Mouse (Mus musculus): ENCODE data around the gene Arhgdia. TPM values are rescaled to one million over a fixed set of nuclear protein-coding genes. Genes with fewer than 3 reads are reported as not detected.

Gene Arhgdia
- total and polyA plus RNA-seq, 3 experiments: 172 to 958 (median 417) TPM

GRCm38 (mm10) chr11:120535145-120535544 is 46.3 kb downstream of the Arhgdia start:
- no peak overlapping the region for H3K4me3 ChIP-seq (replicated peaks in 1 of 3; ENCODE audit: low read depth in 2 of 3, low read length in 2 of 3, poor library complexity in 1 of 3)
- in situ Hi-C loops (cut with MboI; ENCODE audit: low pct_ligation_motif_present, low pct_unique_long_range_greater_than_20kb, low sequenced_read_pairs): no loop called here
- H3K4me1 ChIP-seq (ENCODE audit: control insufficient read depth in 1 of 2, insufficient read depth in 2 of 2): peaks cover 27 to 30% of the 10 kb centered on the region in 2 experiments
- H3K4me2 ChIP-seq (ENCODE audit: insufficient read depth, low read depth, poor library complexity, severe bottlenecking): no peak overlapping the region
- TF ChIP-seq UBTF (IDR thresholded peaks at IDR 0.05; ENCODE audit: low read depth, low read length): no peak
- no peak for TF ChIP-seq HCFC1 (IDR thresholded peaks at IDR 0.05; ENCODE audit: low read depth, low read length)
- no peak for TF ChIP-seq POLR2A (IDR thresholded peaks at IDR 0.05; ENCODE audit: low read depth, low read length)
- TF ChIP-seq MXI1 (IDR thresholded peaks at IDR 0.05; ENCODE audit: low read depth, low read length): no peak
- no peak for TF ChIP-seq ZNF384 (IDR thresholded peaks at IDR 0.05; ENCODE audit: low read depth, low read length)
- TF ChIP-seq MEF2A (IDR thresholded peaks at IDR 0.05; ENCODE audit: borderline replicate concordance, low read depth, low read length): no peak
- no peak for TF ChIP-seq SMC3 (IDR thresholded peaks at IDR 0.05; ENCODE audit: low read depth, low read length)
- TF ChIP-seq TCF12 (IDR thresholded peaks at IDR 0.05; ENCODE audit: low read depth, low read length): no peak
- no peak for TF ChIP-seq KAT2A (IDR thresholded peaks at IDR 0.05; ENCODE audit: insufficient replicate concordance, low read length)
- TF ChIP-seq EP300 (IDR thresholded peaks at IDR 0.05; ENCODE audit: low read length): no peak
- TF ChIP-seq TBP (conservative IDR thresholded peaks at IDR 0.05; ENCODE audit: low read depth, low read length): no peak
- TF ChIP-seq MAFK (IDR thresholded peaks at IDR 0.05; ENCODE audit: insufficient replicate concordance, low read length): no peak
- no peak for TF ChIP-seq PAX5 (IDR thresholded peaks at IDR 0.05; ENCODE audit: low read length)
- no peak for TF ChIP-seq JUND (conservative IDR thresholded peaks at IDR 0.05; ENCODE audit: low read depth, low read length)
- TF ChIP-seq MAX (IDR thresholded peaks at IDR 0.05; ENCODE audit: low read length): no peak
- TF ChIP-seq ZC3H11A (IDR thresholded peaks at IDR 0.05; ENCODE audit: low read depth, low read length): no peak
- TF ChIP-seq MAZ (IDR thresholded peaks at IDR 0.05; ENCODE audit: low read depth, low read length): no peak
- TF ChIP-seq NELFE (IDR thresholded peaks at IDR 0.05; ENCODE audit: low read depth, low read length): no peak
- H3K36me3 ChIP-seq (replicated peaks in 1 of 2; ENCODE audit: control insufficient read depth in 1 of 2, insufficient read depth in 1 of 2, low read length in 1 of 2): no peaks in the 10 kb centered on the region
- DNase-seq (ENCODE audit: extremely low read depth): no peak
- H3K27me3 ChIP-seq (replicated peaks): peaks cover 38% of the 10 kb centered on the region
- no peak overlapping the region for H3K9ac ChIP-seq (ENCODE audit: insufficient read depth, low read depth)
- dilution Hi-C loops (cut with MboI; ENCODE audit: extremely low pct_ligation_motif_present, extremely low pct_unique_long_range_greater_than_20kb, low sequenced_read_pairs): no loop called here
- no peak overlapping the region for H3K27ac ChIP-seq (ENCODE audit: insufficient read depth, low read depth)
- peaks cover 8% of the 10 kb centered on the region for H3K9me3 ChIP-seq (replicated peaks; ENCODE audit: low read length)
- no peaks in the 10 kb centered on the region for H3K79me2 ChIP-seq (replicated peaks; ENCODE audit: control insufficient read depth, extremely low read depth, insufficient read depth, poor library complexity, severe bottlenecking)

GRCm38 (mm10) chr11:120534093-120534492 is 47.3 kb downstream of the Arhgdia start:
- dilution Hi-C loops (cut with MboI; ENCODE audit: extremely low pct_ligation_motif_present, extremely low pct_unique_long_range_greater_than_20kb, low sequenced_read_pairs): no loop called here
- peaks cover 16 to 30% of the 10 kb centered on the region in 2 experiments for H3K4me1 ChIP-seq (ENCODE audit: control insufficient read depth in 1 of 2, insufficient read depth in 2 of 2)
- in situ Hi-C loops (cut with MboI; ENCODE audit: low pct_ligation_motif_present, low pct_unique_long_range_greater_than_20kb, low sequenced_read_pairs): no loop called here
- H3K79me2 ChIP-seq (replicated peaks; ENCODE audit: control insufficient read depth, extremely low read depth, insufficient read depth, poor library complexity, severe bottlenecking): no peaks in the 10 kb centered on the region
- peaks cover 40% of the 10 kb centered on the region for H3K27me3 ChIP-seq (replicated peaks)
- H3K36me3 ChIP-seq (replicated peaks in 1 of 2; ENCODE audit: control insufficient read depth in 1 of 2, insufficient read depth in 1 of 2, low read length in 1 of 2): no peaks in the 10 kb centered on the region
- H3K9ac ChIP-seq (ENCODE audit: insufficient read depth, low read depth): no peak overlapping the region
- no peak overlapping the region for H3K4me2 ChIP-seq (ENCODE audit: insufficient read depth, low read depth, poor library complexity, severe bottlenecking)
- no peak for TF ChIP-seq MAFK (IDR thresholded peaks at IDR 0.05; ENCODE audit: insufficient replicate concordance, low read length)
- TF ChIP-seq IRF4 (IDR thresholded peaks at IDR 0.05; ENCODE audit: low read depth, low read length): no peak
- TF ChIP-seq SIN3A (IDR thresholded peaks at IDR 0.05; ENCODE audit: low read length): no peak
- TF ChIP-seq KAT2A (IDR thresholded peaks at IDR 0.05; ENCODE audit: insufficient replicate concordance, low read length): no peak
- no peak for TF ChIP-seq MEF2A (IDR thresholded peaks at IDR 0.05; ENCODE audit: borderline replicate concordance, low read depth, low read length)
- TF ChIP-seq MAZ (IDR thresholded peaks at IDR 0.05; ENCODE audit: low read depth, low read length): no peak
- no peak for TF ChIP-seq ZNF384 (IDR thresholded peaks at IDR 0.05; ENCODE audit: low read depth, low read length)
- no peak for TF ChIP-seq CHD2 (IDR thresholded peaks at IDR 0.05; ENCODE audit: low read length)
- no peak for TF ChIP-seq USF1 (IDR thresholded peaks at IDR 0.05; ENCODE audit: low read depth, low read length)
- no peak for TF ChIP-seq EP300 (IDR thresholded peaks at IDR 0.05; ENCODE audit: low read length)
- no peak for TF ChIP-seq ELF1 (IDR thresholded peaks at IDR 0.05; ENCODE audit: low read depth, low read length)
- no peak for TF ChIP-seq UBTF (IDR thresholded peaks at IDR 0.05; ENCODE audit: low read depth, low read length)
- no peak for TF ChIP-seq BHLHE40 (IDR thresholded peaks at IDR 0.05; ENCODE audit: low read depth, low read length)
- no peak for TF ChIP-seq HCFC1 (IDR thresholded peaks at IDR 0.05; ENCODE audit: low read depth, low read length)
- TF ChIP-seq PAX5 (IDR thresholded peaks at IDR 0.05; ENCODE audit: low read length): no peak
- no peak for TF ChIP-seq ZKSCAN1 (IDR thresholded peaks at IDR 0.05; ENCODE audit: borderline replicate concordance, low read depth, low read length)
- no peak for TF ChIP-seq GABPA (IDR thresholded peaks at IDR 0.05; ENCODE audit: insufficient replicate concordance, low read depth, low read length)
- no peak overlapping the region for H3K4me3 ChIP-seq (replicated peaks in 1 of 3; ENCODE audit: low read depth in 2 of 3, low read length in 2 of 3, poor library complexity in 1 of 3)
- H3K9me3 ChIP-seq (replicated peaks; ENCODE audit: low read length): peaks cover 9% of the 10 kb centered on the region
- no peak overlapping the region for H3K27ac ChIP-seq (ENCODE audit: insufficient read depth, low read depth)
- DNase-seq (ENCODE audit: extremely low read depth): no peak
